Mouse (Mus musculus): ENCODE results near the gene Maco1.

DNA sequence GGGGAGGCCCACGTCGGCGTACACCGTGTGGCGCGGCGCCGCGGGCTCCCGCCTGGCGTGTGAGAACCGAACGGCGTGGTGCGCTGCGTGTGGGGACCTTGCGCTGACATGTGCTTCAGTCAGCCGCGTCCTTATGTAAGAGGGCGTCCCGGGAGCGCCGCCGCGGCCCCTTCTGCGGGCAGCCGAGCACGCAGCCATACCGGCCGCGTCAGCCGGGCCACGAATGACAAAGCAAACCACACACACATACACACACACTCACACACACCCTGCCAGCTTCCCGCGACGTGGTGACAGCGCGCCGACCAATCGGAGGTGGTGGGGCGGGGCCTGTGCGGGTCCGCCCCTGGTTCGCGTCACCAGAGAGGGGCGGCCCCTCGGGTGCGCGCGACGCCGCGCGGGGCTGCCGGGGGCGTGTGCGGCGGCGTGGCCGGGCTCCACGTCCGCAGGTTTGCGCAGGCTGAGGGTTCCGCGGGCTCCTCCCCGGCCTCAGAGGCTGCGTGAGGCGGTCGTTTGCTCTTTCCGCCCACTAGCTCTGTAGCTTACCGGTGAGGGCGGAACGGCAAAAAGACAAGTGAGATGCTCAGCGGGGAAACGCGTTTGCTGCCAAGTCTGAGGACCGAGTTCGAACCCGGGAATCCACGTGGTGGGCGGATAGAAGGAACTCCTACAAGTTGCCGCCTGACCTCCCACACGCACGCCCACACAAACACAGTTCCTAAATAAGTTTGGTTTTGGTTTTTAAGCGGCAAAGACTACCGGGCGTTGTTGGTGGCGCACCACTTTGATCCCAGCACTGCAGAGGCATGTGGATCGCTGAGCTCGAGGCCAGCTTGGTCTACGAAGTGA lies 716 bp upstream of the Maco1 start:
- TF ChIP-seq POLR2A (IDR thresholded peaks at IDR 0.05; ENCODE audit: low read depth, low read length) (peak; percentile 46; the same call in 1 of the 2 replicates), CTCF (IDR thresholded peaks at IDR 0.05; ENCODE audit: extremely low read depth, insufficient read length, insufficient replicate concordance, low read depth, low read length) (0 out of 2 replicates have a peak, but pooled peaks have one; percentile 10)
